Mouse (Mus musculus): Measurements from ENCODE around the gene Kcnn4.

The Kcnn4 gene

GRCm38 (mm10) chr7:24394054-24394453, 24.0 kb downstream of the Kcnn4 start:
- no peak for DNase-seq

- no peak for DNase-seq
Observed at GRCm38 (mm10) chr7:24394475-24395161, 24.6 kb downstream of the Kcnn4 start.

DNA sequence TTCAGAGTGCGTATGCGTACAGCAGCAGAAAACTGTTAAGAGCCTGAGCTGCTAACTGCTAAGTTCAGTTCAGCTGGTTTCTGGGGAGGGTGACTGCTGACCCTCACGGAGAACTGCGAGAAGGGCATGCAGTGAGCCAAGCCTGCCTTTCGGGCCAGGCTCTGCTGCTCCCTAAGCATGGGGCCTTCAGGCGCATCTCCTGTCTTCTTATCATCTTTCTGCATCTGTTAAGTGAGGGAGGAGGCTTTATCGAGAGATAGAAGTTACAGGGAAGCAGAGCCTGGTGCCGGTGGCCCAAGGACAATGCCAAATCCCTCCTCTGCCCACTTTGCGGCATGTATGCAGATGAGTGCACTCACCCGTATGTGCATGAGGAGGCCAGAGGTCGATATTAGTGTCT, 26.8 kb downstream of the Kcnn4 start:
- no peak for DNase-seq

DNA sequence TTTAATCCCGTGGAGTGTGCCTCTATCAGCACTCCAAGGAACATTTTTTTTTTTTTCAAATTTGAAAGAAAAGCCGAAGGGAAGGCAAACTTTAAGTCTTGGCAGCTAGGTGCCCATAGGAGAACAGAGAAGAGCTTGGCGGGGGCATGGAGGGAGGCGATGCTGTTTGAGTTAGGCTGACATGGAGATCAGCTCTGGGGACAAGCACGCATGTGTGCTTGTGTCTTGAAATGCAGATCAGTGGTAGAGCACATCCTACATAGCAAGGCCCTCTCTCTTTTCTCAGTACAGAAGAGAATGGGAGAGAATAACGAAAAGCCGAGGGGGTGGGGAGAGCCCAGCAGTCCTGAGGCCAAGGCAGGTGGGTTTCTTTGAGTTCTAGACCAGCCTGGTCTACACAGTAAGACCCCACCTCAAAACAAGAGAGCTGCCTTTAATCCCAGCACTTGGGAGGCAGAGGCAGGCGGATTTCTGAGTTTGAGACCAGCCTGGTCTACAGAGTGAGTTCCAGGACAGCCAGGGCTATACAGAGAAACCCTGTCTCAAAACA, 28.4 kb downstream of the Kcnn4 start:
- no peak for DNase-seq

DNA sequence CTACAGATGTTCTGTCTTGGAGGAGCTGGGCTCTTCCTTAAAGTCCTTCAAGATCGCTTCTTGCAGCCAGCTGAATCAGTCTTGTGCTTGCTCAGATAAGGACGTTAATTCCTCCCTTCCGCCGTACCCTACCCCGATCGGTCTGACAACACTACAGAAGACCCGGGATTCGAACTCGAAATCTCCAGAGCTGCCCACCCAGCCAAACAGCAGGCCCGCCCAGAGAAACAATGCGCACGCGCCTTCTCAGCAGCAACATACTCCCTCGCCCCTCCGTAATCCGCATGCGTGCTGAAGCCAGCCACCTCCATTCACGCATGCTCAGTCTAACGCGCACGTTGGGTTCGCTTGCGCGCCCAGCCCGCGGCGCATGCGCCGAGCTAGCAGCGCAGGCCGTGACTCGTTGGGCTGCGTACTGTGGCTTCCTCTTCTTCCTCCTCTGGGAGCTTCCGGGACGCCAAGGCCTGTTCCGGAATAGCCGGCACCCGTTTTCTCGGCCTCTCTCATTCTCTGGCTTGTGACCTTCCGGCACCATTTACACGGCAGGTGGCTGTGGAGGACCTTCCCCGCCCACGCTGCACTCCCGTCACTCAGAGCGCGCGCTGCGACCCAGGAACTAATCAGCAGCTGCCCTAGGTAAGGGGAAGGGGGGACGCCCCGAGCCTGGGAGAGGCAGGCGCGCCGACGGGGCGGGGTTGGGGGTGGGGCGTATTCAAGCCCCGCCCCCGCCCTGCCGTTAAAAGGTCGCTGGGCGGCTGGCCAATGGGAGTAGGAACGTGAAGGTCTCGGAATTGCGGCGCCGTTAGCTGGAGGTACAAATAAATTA, 29.4 kb downstream of the Kcnn4 start, which contains the start of gene Smg9:
TSS of gene Smg9 (plus strand) at position 364 of the 826 bp plus-strand sequence.
- DNase-seq, result peak; percentile 99

DNA sequence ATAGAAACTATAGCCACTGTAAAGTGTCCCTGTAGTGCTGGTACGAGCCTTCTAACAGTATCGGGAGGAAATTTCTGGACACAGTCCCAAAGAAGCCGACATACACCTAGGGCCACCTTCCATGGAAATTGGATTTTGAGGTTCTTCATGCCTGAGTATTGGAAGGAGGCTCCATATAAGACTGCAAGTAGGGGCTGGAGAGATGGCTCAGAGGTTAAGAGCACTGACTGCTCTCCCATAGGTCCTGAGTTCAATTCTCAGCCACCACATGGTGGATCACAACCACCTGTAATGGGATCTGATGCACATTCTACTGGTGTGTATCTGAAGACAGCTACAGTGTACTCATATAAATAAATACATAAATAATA, 30.0 kb downstream of the Kcnn4 start:
- no peak for DNase-seq

DNA sequence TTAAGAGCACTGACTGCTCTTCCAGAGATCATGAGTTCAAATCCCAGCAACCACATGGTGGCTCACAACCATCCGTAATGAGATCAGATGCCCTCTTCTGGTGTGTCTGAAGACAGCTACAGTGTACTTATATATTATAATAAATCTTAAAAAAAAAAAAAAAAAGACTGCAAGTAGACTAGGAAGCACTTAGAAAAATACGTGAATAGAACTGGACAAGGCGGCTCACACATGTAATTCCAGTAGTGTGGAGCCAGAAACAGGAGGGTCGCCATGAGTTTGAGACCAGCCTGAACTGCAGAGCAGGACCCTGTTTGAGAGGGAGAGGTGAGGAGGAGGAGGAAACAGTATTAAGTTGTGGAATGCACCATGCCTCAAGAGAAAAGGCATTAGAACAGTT, 30.4 kb downstream of the Kcnn4 start:
- peak; percentile 28 for DNase-seq

DNA sequence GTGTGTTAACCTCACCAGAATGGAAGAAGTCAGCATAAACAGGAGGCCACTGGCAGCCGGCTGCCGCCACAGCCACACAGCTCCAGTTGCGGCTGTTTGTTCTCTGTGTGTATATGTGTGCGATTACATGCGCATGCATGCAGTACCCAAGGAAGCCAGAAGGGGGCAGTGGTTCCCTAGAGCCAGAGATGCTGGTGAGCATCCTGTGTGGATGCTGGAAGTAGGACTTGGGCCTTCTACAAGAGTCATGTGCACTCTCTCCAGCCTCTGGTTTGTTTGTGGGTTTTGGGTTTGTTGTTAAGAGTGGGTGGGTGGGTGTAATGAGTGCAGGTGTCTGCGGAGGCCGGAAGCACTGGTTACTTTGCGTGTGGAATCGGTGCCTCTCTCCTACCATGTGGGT, 32.8 kb downstream of the Kcnn4 start:
- no peak for DNase-seq

- peak; percentile 55 for DNase-seq
Observed at GRCm38 (mm10) chr7:24405649-24406048, 35.6 kb downstream of the Kcnn4 start.

GRCm38 (mm10) chr7:24406528-24407344, 36.7 kb downstream of the Kcnn4 start:
- DNase-seq, result peak; percentile 87

DNA sequence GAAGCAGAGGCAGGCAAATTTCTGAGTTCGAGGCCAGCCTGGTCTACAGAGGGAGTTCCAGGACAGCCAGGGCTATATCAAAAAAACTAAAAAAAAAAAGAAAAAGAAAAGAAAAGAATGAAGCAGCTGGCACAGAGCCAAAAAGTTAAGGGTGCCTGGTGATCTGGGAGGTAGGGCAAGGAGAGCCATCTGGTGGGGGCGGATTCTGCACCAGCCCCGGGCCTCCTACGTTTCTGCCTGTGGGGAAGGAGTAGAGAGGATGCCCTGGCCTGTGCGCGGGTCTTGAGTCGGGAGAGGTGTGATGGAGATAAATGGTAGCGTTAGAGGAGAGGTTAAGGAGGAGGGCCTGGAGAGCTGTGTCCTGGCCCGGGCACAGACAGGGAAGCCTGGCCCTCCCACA, 38.1 kb downstream of the Kcnn4 start:
- peak; percentile 56 for DNase-seq

DNA sequence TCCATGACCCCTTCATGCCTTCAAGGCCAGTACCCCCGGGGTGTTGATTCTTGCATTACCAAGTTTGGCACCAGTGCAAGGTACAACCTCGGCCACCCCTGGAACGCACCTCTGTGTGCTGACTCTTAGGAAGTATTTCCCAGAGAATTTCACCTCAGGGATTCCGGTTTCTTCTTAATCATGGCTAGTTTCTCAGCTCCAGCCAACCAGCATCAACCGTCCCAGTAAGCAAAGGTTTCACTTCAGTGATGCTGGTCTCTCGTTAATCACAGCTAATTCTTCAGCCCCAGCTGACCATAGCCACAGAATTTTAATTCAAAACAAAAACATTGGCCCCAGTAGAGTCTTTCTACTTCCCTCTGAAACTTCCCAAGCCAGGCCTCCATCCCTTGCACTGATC, 40.1 kb downstream of the Kcnn4 start:
- no peak for DNase-seq

DNA sequence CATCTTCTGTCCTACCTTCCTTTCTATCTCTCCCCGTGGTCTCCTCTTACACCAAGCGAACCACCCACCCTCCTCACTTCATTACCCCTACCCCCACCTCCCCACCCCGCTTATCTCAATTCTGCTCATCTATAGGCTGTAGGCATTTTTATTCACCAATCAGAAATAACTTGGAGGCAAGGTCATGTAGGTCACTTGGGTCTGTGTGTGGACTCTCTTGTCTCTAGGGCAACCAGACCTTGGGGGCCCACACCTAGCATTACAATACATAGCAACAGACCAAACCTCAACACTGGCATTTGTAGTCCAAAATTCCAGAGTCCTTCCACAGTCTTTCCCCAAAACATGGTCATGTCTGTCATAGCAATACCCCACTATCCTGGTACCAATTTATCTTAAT, 40.8 kb downstream of the Kcnn4 start:
- DNase-seq, result no peak

GRCm38 (mm10) chr7:24413630-24414029, 43.6 kb downstream of the Kcnn4 start:
- DNase-seq, result peak; percentile 2

- no peak for DNase-seq
Observed at GRCm38 (mm10) chr7:24415261-24415660, 45.2 kb downstream of the Kcnn4 start.

DNA sequence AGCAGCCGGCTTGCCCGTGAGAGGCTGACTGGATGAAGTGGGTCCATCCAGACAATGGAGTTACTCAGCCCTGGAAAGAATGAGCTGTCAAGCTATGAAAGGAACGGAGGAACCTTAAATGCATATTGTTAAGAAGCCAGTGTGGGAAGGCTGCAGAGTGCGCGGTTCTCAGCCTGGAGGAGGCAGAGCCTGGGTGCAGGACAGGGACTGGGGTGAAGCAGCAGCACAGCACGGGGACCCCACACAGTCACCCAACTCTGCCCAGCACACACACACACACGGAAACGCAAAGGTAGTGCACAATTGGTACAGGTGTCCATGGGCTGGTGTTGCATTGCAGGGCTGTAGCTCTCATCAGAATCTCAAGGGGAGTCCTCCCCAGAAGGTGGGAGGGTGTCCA, 49.5 kb downstream of the Kcnn4 start:
- DNase-seq, result no peak

DNA sequence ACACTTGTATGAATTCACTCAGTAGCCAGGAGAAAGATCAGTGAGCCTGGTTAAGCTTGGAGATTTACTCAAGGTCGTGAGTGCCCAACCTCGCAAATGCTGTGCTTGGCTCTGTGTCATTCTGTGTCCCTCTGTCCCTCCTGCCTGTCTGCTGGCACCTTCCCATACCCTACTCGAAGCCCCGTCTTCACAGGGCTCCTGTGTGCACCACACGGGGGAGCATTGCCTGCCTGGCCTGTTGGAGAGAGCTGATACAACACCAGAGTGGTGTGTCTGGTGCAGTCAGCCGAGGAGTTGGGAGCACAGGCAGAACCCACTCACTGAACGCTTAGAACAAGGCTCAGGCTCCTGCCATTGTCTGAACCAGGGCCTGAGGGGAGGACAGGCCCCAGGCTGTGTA, 51.6 kb downstream of the Kcnn4 start:
- peak; percentile 55 for DNase-seq

GRCm38 (mm10) chr7:24422251-24422650, 52.2 kb downstream of the Kcnn4 start:
- peak; percentile 76 for DNase-seq

- DNase-seq, result peak; percentile 48
Observed at GRCm38 (mm10) chr7:24423107-24423763, 53.2 kb downstream of the Kcnn4 start.

DNA sequence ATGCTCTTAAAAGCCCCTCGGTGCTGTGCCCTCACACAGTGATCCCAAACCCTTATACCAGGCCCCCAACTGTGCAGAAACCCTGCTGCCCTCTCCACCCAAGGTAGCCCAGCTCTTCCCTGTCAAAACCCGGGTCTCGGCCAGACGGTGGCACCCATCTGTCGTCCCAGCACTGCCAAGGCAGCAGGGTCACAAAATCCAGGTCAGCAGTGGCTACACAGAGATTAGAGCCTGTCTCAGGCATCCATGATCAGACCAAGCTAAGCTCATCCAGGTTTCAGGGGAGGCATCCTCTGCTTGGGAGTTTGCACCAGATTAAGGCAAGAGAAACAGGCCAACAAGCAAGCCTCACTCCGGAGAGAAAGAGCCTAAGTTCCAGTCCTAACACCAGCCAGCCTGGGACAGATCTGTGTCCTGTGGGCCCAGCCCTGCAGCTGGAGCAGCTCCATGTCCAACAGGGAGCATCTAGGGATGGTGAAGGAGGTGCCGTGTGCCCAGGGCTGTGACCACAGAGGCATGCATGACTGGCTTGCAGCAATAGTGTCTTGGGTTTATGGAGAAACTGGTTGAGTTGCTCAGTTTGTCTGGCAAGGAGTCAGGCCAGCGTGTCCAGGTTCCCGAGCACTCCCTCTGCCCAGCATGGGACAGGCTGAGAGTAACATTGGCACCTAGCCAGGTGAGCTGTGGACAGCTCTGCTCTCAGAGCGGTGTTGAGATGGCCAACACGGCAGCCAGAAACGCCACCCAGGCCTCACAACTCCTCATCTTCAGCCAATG, 54.1 kb downstream of the Kcnn4 start:
- peak; percentile 91 for DNase-seq

- peak; percentile 31 for DNase-seq
Observed at GRCm38 (mm10) chr7:24425919-24426318, 55.9 kb downstream of the Kcnn4 start.

DNA sequence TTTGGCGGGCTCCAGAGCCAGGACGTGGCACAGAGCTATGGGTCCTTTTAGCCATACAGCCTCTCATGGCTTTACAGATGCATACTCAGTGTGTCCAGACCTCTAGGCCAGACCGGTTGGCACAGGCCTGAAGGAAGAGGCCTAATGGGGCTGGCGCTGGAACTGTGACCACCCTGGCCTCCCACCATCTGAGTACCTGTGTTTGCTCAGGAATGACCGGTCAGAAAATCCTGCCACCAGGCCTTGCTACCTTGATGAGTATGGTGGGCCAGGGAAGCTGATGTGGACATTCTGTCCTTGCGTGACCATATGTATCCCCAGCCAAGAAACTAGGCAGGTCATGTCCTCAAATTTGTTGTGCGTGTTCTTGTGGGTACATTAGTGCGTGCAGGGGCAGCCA, 57.1 kb downstream of the Kcnn4 start:
- DNase-seq, result peak; percentile 51

Data from cerebellum, adult 9-11 months (tissue).